In genomic region chr3:51745162-51745561, GRCm38 (mm10) we compare ENCODE assay signal across 10 mouse cellular contexts.
A peak's percentile ranks its signal among the peaks of the same experiment; 100 is the strongest.
DNase-seq lines count a peak whose midpoint lies in the region; ATAC-seq lines count a peak whose summit lies in the region.
"Had no signal": no experiment of that assay in that cellular context is flagged by ENCODE, and none has a peak within 500 bp of the region (broad histone marks: within the 10 kb centered on the region; RNA-seq: fewer than 3 reads in every experiment).

No protein-coding gene starts in this region.

- no peak overlapping the region for H3K4me3 ChIP-seq in lung, embryonic 15.5 days
- H3K4me3 ChIP-seq in liver, embryonic 12.5 days = no peak overlapping the region
- H3K4me3 ChIP-seq: hindbrain, embryonic 15.5 days; limb, embryonic 12.5 days had no signal

- no peak overlapping the region for H3K4me2 ChIP-seq in lung, embryonic 15.5 days
- H3K4me2 ChIP-seq in liver, embryonic 12.5 days = peak overlapping the region; percentile 49
- H3K4me2 ChIP-seq: hindbrain, embryonic 15.5 days; limb, embryonic 12.5 days had no signal

- H3K9ac ChIP-seq in lung, embryonic 15.5 days = no peak overlapping the region
- peak overlapping the region; percentile 15 for H3K9ac ChIP-seq in liver, embryonic 12.5 days
- H3K9ac ChIP-seq: hindbrain, embryonic 15.5 days; limb, embryonic 12.5 days had no signal

- no peaks in the 10 kb centered on the region for H3K27me3 ChIP-seq in lung, embryonic 15.5 days
- no peaks in the 10 kb centered on the region for H3K27me3 ChIP-seq in liver, embryonic 12.5 days (replicated peaks)
- H3K27me3 ChIP-seq: hindbrain, embryonic 15.5 days had no signal

- H3K27ac ChIP-seq in lung, embryonic 15.5 days = peak overlapping the region; percentile 66; the same call in 1 of the 2 replicates
- peak overlapping the region; percentile 88 for H3K27ac ChIP-seq in liver, embryonic 12.5 days
- H3K27ac ChIP-seq: hindbrain, embryonic 15.5 days; limb, embryonic 12.5 days had no signal

- WGBS in lung, embryonic 15.5 days = 65% methylated on average over 8 of the region's 8 CpGs
- 28% methylated on average over 8 of the region's 8 CpGs for WGBS in liver, embryonic 12.5 days (ENCODE audit: insufficient replicate concordance)

- H3K9me3 ChIP-seq in lung, embryonic 15.5 days = no peaks in the 10 kb centered on the region
- H3K9me3 ChIP-seq in liver, embryonic 12.5 days (replicated peaks) = no peaks in the 10 kb centered on the region
- H3K9me3 ChIP-seq: hindbrain, embryonic 15.5 days had no signal

- intact Hi-C loops in left cerebral cortex, postnatal 36 days (cut with DNase I) = no loop called here

- no peaks in the 10 kb centered on the region for H3K36me3 ChIP-seq in lung, embryonic 15.5 days
- no peaks in the 10 kb centered on the region for H3K36me3 ChIP-seq in liver, embryonic 12.5 days
- H3K36me3 ChIP-seq: hindbrain, embryonic 15.5 days; limb, embryonic 12.5 days had no signal

- DNase-seq in lung, postnatal 4 days = no peak
- peak; percentile 50 for DNase-seq in c-Kit-positive CD71-negative TER-119-negative erythroid progenitor cells, embryonic 14.5 days (ENCODE audit: low read depth)
- DNase-seq in thymus, postnatal 14 days = peak; percentile 23
- no peak for DNase-seq in left cerebral cortex, postnatal 36 days (ENCODE audit: low spot score in 2 of 2)
- DNase-seq in yolk sac, embryonic 10.5 days (ENCODE audit: low spot score) = no peak
- DNase-seq: cerebellum, adult 18-20 months had no signal

- no peak for ATAC-seq in lung, embryonic 15.5 days (ENCODE audit: borderline replicate concordance, extremely low read depth, low FRiP score, low TSS enrichment)
- ATAC-seq in liver, embryonic 12.5 days = peak; percentile 31; the same call in 1 of the 2 replicates

- H3K4me1 ChIP-seq in lung, embryonic 15.5 days = peaks cover 49% of the 10 kb centered on the region
- H3K4me1 ChIP-seq in liver, embryonic 12.5 days = peaks cover 67% of the 10 kb centered on the region

Comparison
In these comparisons a context has a peak if more than half of its experiments do, and no peak if none do; other contexts are left out.
1. DNase-seq: peak in c-Kit-positive CD71-negative TER-119-negative erythroid progenitor cells, embryonic 14.5 days (single experiment) and thymus, postnatal 14 days (single experiment); none in lung, postnatal 4 days (0 of 2), left cerebral cortex, postnatal 36 days (0 of 2) and yolk sac, embryonic 10.5 days (single experiment).